In the genomic region with DNA sequence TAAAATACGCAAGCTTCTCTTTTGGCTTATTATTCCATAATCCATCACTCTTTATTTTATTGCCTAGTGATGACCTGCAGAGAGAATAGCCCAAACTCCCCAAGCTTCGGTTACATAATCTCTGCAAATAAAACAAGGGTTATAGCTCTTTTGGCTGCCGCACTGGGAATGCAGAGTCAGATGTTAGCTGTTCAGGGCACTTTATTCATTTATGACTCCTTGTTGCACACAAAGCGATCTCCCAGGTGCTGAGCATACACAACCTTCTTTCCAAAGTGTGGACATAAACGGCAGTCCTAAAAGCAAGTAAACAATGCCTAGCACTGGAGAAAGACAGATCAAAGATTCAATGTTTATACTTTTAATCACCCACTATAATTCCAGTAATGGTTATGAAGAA, we compare ENCODE assay signal across 27 mouse cellular contexts. TPM values are rescaled to one million over a fixed set of nuclear protein-coding genes. Genes with fewer than 3 reads are reported as not detected.
"Had no signal": no experiment of that assay in that cellular context is flagged by ENCODE, and none has a peak within 500 bp of the region (broad histone marks: within the 10 kb centered on the region; RNA-seq: fewer than 3 reads in every experiment).

No protein-coding gene starts in this region.

- H3K4me2 ChIP-seq: kidney, embryonic 15.5 days; limb, embryonic 12.5 days; liver, embryonic 12.5 days; liver, embryonic 15.5 days; lung, embryonic 15.5 days; midbrain, embryonic 13.5 days; neural tube, embryonic 13.5 days; stomach, embryonic 15.5 days had no signal

- H3K9me3 ChIP-seq: kidney, embryonic 15.5 days; limb, embryonic 12.5 days; liver, embryonic 12.5 days; liver, embryonic 15.5 days; lung, embryonic 15.5 days; midbrain, embryonic 10.5 days; midbrain, embryonic 13.5 days; neural tube, embryonic 13.5 days; stomach, embryonic 15.5 days had no signal

- H3K36me3 ChIP-seq: limb, embryonic 12.5 days; liver, embryonic 12.5 days; liver, embryonic 15.5 days; lung, embryonic 15.5 days; midbrain, embryonic 10.5 days; midbrain, embryonic 13.5 days; neural tube, embryonic 13.5 days; stomach, embryonic 15.5 days had no signal

- H3K4me3 ChIP-seq: kidney, embryonic 15.5 days; layer of hippocampus, adult 2 months; limb, embryonic 12.5 days; liver, embryonic 12.5 days; liver, embryonic 15.5 days; lung, embryonic 15.5 days; megakaryocyte, embryonic 14.5 days; midbrain, embryonic 10.5 days; midbrain, embryonic 13.5 days; myocyte; neural tube, embryonic 13.5 days; stomach, embryonic 15.5 days had no signal

- DNase-seq: kidney, adult 2 months; kidney, postnatal 14 days; kidney, postnatal 4 days; layer of hippocampus, adult 9-11 months; lung, adult 18-20 months; lung, postnatal 10 days; lung, postnatal 36 days; right cerebral cortex, adult 18-20 months; right cerebral cortex, postnatal 14 days; right cerebral cortex, postnatal 4 days; thymus, postnatal 25 days had no signal

- H3K27me3 ChIP-seq: kidney, embryonic 15.5 days; liver, embryonic 12.5 days; liver, embryonic 15.5 days; lung, embryonic 15.5 days; megakaryocyte, embryonic 14.5 days; midbrain, embryonic 13.5 days; neural tube, embryonic 13.5 days; stomach, embryonic 15.5 days had no signal

- ATAC-seq: hindbrain, postnatal 0 days; inflammation-experienced regulatory T-cells, adult 6 months; liver, embryonic 12.5 days; midbrain, embryonic 13.5 days; midbrain, embryonic 16.5 days had no signal

- H3K4me1 ChIP-seq: liver, embryonic 12.5 days; liver, embryonic 15.5 days; lung, embryonic 15.5 days; megakaryocyte, embryonic 14.5 days; midbrain, embryonic 10.5 days; midbrain, embryonic 13.5 days; stomach, embryonic 15.5 days had no signal

- H3K9ac ChIP-seq: kidney, embryonic 15.5 days; limb, embryonic 12.5 days; liver, embryonic 12.5 days; liver, embryonic 15.5 days; lung, embryonic 15.5 days; midbrain, embryonic 13.5 days; neural tube, embryonic 13.5 days; stomach, embryonic 15.5 days had no signal

- H3K27ac ChIP-seq: hindbrain, postnatal 0 days; kidney, embryonic 15.5 days; layer of hippocampus, adult 2 months; limb, embryonic 12.5 days; liver, embryonic 12.5 days; liver, embryonic 15.5 days; lung, embryonic 15.5 days; midbrain, embryonic 10.5 days; midbrain, embryonic 13.5 days; neural tube, embryonic 13.5 days; stomach, embryonic 15.5 days had no signal

RNA-seq across cellular contexts. Expression of gene Adamts16, which starts 16.3 kb away (rescaled TPM):
- total RNA-seq: monocyte, adult 5-6 weeks had no signal
- polyA plus RNA-seq: inflammation-experienced regulatory T-cells, adult 6 months; liver, embryonic 12.5 days had no signal
